Mouse (Mus musculus): ENCODE measurements at regions not wholly inside any gene's neighbourhood (a gene's known extent, or its start where the extent isn't known, plus 50 kb on each side); places are given as distances from the start of the nearest gene placed in this dataset.

GRCm38 (mm10) chr12:16016621-16017020 is 199.9 kb upstream of the Trib2 start:
- TF ChIP-seq POLR2A (IDR thresholded peaks at IDR 0.05; ENCODE audit: low read depth, low read length) (no peak), CTCF (IDR thresholded peaks at IDR 0.05; ENCODE audit: extremely low read depth, insufficient read length, insufficient replicate concordance, low read depth, low read length) (no peak)

Data from small intestine, adult 2 months (tissue).